Mouse (Mus musculus): ENCODE results near the gene Stk35. TPM values are rescaled to one million over a fixed set of nuclear protein-coding genes. Genes with fewer than 3 reads are reported as not detected.

Gene Stk35
- polyA plus RNA-seq (2014; fragmentation: Illumina TruSeq; extraction: RNeasy Lipid Tissue Mini Kit (QIAGEN cat#74804); ENCODE audit: low read depth, low replicate concordance), result 6.4 TPM

DNA sequence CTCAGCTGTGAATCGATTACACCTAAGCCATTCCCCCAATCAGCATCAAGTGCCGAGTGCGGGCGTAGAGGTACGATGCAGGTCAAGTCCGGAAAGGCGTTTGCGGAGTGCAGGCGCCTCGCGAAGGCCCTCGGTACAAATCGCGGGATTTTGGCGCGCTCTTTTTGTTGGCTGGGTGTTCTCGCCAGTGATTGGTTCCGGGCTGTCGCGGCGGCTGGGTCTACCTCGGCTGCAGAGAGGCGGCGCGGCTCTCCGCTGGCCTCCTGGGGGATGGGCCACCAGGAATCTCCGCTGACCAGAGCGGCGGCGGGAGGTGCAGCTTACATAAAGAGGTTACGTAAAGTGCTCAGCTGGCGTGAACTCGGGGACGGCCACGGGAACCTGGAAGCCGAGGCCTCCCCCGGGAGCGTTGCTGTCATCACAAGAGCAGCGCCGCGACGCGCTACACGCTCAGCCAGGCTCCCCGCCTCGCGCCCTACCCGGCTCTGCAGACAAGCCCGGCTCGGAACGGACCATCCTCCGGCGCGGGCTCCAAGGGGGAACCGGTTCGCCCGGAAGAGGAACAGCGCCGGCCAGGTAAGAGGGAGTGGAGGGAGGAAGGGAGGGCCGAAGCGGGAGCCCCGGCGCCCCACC, at the start of gene Stk35:
TSS of gene Stk35 (plus strand) at position 247 of the 633 bp plus-strand sequence.

Other genes starting within 250 kb of the Stk35 start
- 30.0 TPM for gene Sirpa, start 207.7 kb upstream of the Stk35 start, polyA plus RNA-seq (2014; fragmentation: Illumina TruSeq; extraction: RNeasy Lipid Tissue Mini Kit (QIAGEN cat#74804); ENCODE audit: low read depth, low replicate concordance)
- gene Pdyn, start 100.7 kb upstream of the Stk35 start, polyA plus RNA-seq (2014; fragmentation: Illumina TruSeq; extraction: RNeasy Lipid Tissue Mini Kit (QIAGEN cat#74804); ENCODE audit: low read depth, low replicate concordance), result not detected
- not detected for gene Tgm3, start 211.8 kb downstream of the Stk35 start, polyA plus RNA-seq (2014; fragmentation: Illumina TruSeq; extraction: RNeasy Lipid Tissue Mini Kit (QIAGEN cat#74804); ENCODE audit: low read depth, low replicate concordance)

Measured in kidney, adult 10 weeks (tissue).